Mouse (Mus musculus): Measurements from ENCODE around the gene Fam169a. TPM values are rescaled to one million over a fixed set of nuclear protein-coding genes. Genes with fewer than 3 reads are reported as not detected.
"Not testable (repeated sequence)": the region's sequence is repeated elsewhere in the genome, so short reads cannot be mapped to it uniquely, and the experiment has no call there.

Gene Fam169a
- polyA plus RNA-seq, 1 experiment from 2014 or later, result 11.3 TPM

DNA sequence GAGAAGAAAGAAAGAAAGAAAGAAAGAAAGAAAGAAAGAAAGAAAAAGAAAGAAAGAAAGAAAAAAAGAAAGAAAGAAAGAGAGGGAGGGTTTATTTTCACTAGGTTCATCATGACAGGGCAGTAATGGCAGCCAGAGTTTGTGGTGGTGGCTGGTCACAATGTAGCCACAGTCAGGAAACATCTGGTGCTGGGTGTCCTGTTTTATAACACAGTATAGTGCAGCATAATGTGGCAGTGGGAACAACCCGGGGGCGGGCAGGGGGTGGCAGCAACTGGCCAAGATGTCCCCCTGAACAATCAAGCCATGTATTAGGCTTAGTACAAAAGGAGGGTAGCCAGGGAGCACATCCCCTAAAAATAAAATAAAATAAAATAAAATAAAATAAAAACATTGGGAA is 3.7 kb upstream of the Fam169a start:
- DNase-seq (ENCODE audit: extremely low spot score, low spot score), result no peak
- Histone ChIP-seq H3K9me3 (peaks cover 6% of the 10 kb centered on the region; the same call in 1 of the 2 replicates), H3K4me1 (peaks cover 38% of the 10 kb centered on the region), H3K4me3 (no peak overlapping the region), H3K27ac (no peak overlapping the region), H3K36me3 (replicated peaks) (no peaks in the 10 kb centered on the region), H3K27me3 (ENCODE audit: poor library complexity, severe bottlenecking) (peaks cover 32% of the 10 kb centered on the region)
- WGBS, result 92% methylated on average over 2 of the region's 2 CpGs

GRCm38 (mm10) chr13:97064413-97064812 is 2.7 kb upstream of the Fam169a start:
- no peak for DNase-seq (ENCODE audit: extremely low spot score, low spot score)
- peak overlapping the region; percentile 12; the same call in 1 of the 2 replicates for H3K4me3 ChIP-seq
- H3K9me3 ChIP-seq, result peaks cover 6% of the 10 kb centered on the region; the same call in 1 of the 2 replicates
- WGBS, result 63% methylated on average over 3 of the region's 3 CpGs
- no peaks in the 10 kb centered on the region for H3K36me3 ChIP-seq (replicated peaks)
- H3K4me1 ChIP-seq, result peaks cover 38% of the 10 kb centered on the region
- peak overlapping the region; percentile 76 for H3K27ac ChIP-seq
- H3K27me3 ChIP-seq (ENCODE audit: poor library complexity, severe bottlenecking), result peaks cover 38% of the 10 kb centered on the region

DNA sequence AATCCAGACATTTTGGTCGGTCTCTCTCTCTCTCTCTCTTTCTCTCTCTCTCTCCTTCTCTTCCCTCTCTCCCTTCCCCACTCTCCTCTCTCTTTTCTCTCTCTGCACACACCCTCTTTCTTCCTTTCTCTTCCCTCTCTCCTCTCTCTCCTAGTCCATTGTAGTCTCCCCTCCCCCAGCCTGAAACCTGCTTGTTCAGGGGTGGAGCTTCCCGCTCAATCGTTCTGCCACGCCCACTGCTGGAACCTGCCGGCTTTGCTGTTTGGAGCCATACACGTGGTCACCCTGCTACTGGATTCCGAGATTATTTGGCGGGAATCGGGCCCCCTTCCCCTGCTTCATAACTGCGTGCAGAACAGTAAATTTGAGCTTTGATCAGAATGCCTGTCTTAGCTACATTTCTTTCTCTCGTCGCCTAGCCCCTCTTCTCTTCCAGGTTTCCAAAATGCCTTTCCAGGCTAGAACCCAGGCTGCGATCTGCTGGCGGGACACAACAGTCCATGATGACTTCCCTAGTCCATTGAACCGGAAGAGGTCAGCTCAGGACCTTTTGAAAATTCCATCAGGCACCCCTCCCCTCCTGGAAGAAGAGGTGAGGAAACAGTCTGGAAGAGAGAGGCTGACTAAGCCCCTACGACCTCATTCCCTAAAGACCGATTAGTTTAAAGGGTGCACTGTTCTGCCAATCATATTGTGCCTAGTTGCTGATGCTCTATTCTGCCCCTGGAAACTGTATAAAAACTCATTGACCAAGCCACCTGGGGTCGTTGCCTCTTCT is 2.1 kb upstream of the Fam169a start:
- DNase-seq (ENCODE audit: extremely low spot score, low spot score); H3K36me3 ChIP-seq (replicated peaks); H3K9me3 ChIP-seq: not testable (repeated sequence)
- Histone ChIP-seq H3K27ac (peak overlapping the region; percentile 76), H3K4me3 (peak overlapping the region; percentile 12; the same call in 1 of the 2 replicates), H3K4me1 (peaks cover 38% of the 10 kb centered on the region), H3K27me3 (ENCODE audit: poor library complexity, severe bottlenecking) (peaks cover 44% of the 10 kb centered on the region)
- WGBS, result 49% methylated on average over 18 of the region's 18 CpGs

- H3K36me3 ChIP-seq (replicated peaks), result no peaks in the 10 kb centered on the region
- DNase-seq (ENCODE audit: extremely low spot score, low spot score), result peak; percentile 31
- H3K4me1 ChIP-seq, result peaks cover 46% of the 10 kb centered on the region
- peaks cover 6% of the 10 kb centered on the region; the same call in 1 of the 2 replicates for H3K9me3 ChIP-seq
- H3K27me3 ChIP-seq (ENCODE audit: poor library complexity, severe bottlenecking), result peaks cover 53% of the 10 kb centered on the region
- WGBS, result 4% methylated on average over 6 of the region's 6 CpGs
- H3K27ac ChIP-seq, result peak overlapping the region; percentile 48
- H3K4me3 ChIP-seq, result peak overlapping the region; percentile 25; the same call in 1 of the 2 replicates
Measured at GRCm38 (mm10) chr13:97067691-97068090, 605 bp downstream of the Fam169a start.

- Histone ChIP-seq H3K9me3 (peaks cover 6% of the 10 kb centered on the region; the same call in 1 of the 2 replicates), H3K27ac (peak overlapping the region; percentile 48; the same call in 1 of the 2 replicates), H3K27me3 (ENCODE audit: poor library complexity, severe bottlenecking) (peaks cover 57% of the 10 kb centered on the region), H3K4me3 (peak overlapping the region; percentile 25; the same call in 1 of the 2 replicates), H3K36me3 (replicated peaks) (no peaks in the 10 kb centered on the region), H3K4me1 (peaks cover 50% of the 10 kb centered on the region)
- no peak for DNase-seq (ENCODE audit: extremely low spot score, low spot score)
- WGBS, result 29% methylated on average over 8 of the region's 8 CpGs
Measured at GRCm38 (mm10) chr13:97068151-97068550, 1.1 kb downstream of the Fam169a start.

- DNase-seq (ENCODE audit: extremely low spot score, low spot score), result peak; percentile 67
- Histone ChIP-seq H3K36me3 (replicated peaks) (peaks cover 4% of the 10 kb centered on the region; the same call in 1 of the 2 replicates), H3K27ac (peak overlapping the region; percentile 95), H3K4me1 (peaks cover 42% of the 10 kb centered on the region), H3K4me3 (peak overlapping the region; percentile 85), H3K27me3 (ENCODE audit: poor library complexity, severe bottlenecking) (peaks cover 50% of the 10 kb centered on the region), H3K9me3 (no peaks in the 10 kb centered on the region)
- 1% methylated on average over 85 of the region's 85 CpGs for WGBS
Measured at GRCm38 (mm10) chr13:97070931-97071625, 4.0 kb downstream of the Fam169a start.

DNA sequence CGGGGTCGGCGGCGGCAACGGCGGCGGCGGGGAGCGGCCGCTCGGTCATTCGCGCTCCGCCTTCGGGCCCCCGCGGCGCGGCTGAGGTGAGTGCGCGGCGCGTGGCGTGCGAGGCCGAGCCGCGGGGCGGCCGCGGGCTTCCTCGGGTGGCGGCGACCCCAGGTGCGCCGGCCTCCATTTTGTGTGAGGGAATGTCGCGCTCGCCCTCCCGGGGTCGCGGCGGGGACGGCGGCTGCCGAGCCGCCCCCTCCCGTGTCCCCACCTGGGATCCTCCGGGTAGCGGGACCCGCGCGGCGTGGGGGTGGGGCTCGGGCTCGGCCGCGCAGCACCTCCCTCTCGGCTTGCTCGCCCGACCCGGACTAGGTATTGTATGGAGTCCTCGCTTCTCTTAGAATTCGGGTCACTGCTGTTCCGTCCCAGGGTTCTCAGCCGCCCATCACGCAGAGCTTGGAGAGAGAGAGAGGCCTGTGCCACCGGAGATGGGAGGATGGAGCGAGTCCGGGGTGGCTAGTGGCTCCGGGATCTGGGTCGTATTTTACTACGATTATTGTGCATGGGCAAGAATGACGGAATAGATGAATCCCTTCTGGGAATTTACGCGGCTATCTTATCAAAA is 4.6 kb downstream of the Fam169a start:
- peak; percentile 62 for DNase-seq (ENCODE audit: extremely low spot score, low spot score)
- H3K4me1 ChIP-seq, result peaks cover 38% of the 10 kb centered on the region
- H3K36me3 ChIP-seq (replicated peaks), result peaks cover 4% of the 10 kb centered on the region; the same call in 1 of the 2 replicates
- H3K27ac ChIP-seq, result peak overlapping the region; percentile 95
- H3K9me3 ChIP-seq, result no peaks in the 10 kb centered on the region
- H3K27me3 ChIP-seq (ENCODE audit: poor library complexity, severe bottlenecking), result peaks cover 43% of the 10 kb centered on the region
- WGBS, result under 1% methylated on average over 76 of the region's 76 CpGs
- H3K4me3 ChIP-seq, result peak overlapping the region; percentile 85

- DNase-seq (ENCODE audit: extremely low spot score, low spot score), result no peak
Measured at GRCm38 (mm10) chr13:97073497-97073896, 6.4 kb downstream of the Fam169a start.

DNA sequence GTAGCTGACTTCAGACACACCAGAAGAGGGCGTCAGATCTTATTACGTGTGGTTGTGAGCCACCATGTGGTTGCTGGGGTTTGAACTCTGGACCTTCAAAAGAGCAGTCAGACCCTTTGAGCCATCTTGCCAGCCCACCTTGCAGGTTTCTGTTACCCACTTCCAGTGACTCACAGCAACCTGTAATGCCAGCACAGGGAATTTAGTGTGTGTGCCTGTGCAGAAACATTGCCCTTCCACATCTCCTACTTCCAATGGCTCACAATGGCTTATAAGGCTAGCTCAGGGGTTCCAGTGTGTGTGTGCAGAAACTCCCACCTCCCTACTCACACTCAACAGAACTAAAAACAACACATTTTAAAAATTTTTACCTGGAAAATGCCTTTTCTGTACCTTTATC is 10.5 kb downstream of the Fam169a start:
- H3K27ac ChIP-seq, result no peak overlapping the region
- no peak overlapping the region for H3K4me3 ChIP-seq
- H3K27me3 ChIP-seq (ENCODE audit: poor library complexity, severe bottlenecking), result 0 out of 2 replicates have a peak, but pooled peaks cover 6% of the 10 kb centered on the region
- H3K36me3 ChIP-seq (replicated peaks), result peaks cover 9% of the 10 kb centered on the region; the same call in 1 of the 2 replicates
- H3K9me3 ChIP-seq, result no peaks in the 10 kb centered on the region
- 98% methylated on average over 2 of the region's 2 CpGs for WGBS
- DNase-seq (ENCODE audit: extremely low spot score, low spot score), result no peak
- peaks cover 10% of the 10 kb centered on the region for H3K4me1 ChIP-seq

More at GRCm38 (mm10) chr13:97073497-97073896, 6.4 kb downstream of the Fam169a start:
- Histone ChIP-seq H3K36me3 (replicated peaks) (peaks cover 9% of the 10 kb centered on the region; the same call in 1 of the 2 replicates), H3K4me1 (peaks cover 22% of the 10 kb centered on the region), H3K9me3 (no peaks in the 10 kb centered on the region), H3K4me3 (no peak overlapping the region), H3K27me3 (ENCODE audit: poor library complexity, severe bottlenecking) (peaks cover 26% of the 10 kb centered on the region), H3K27ac (no peak overlapping the region)
- 68% methylated on average over 1 of the region's 1 CpGs for WGBS

- WGBS, result 89% methylated on average over 2 of the region's 2 CpGs
- Histone ChIP-seq H3K4me1 (peaks cover 7% of the 10 kb centered on the region; the same call in 1 of the 2 replicates), H3K9me3 (no peaks in the 10 kb centered on the region)
Measured at GRCm38 (mm10) chr13:97080201-97080600, 13.1 kb downstream of the Fam169a start.

GRCm38 (mm10) chr13:97080615-97081014 is 13.5 kb downstream of the Fam169a start:
- H3K27me3 ChIP-seq (ENCODE audit: poor library complexity, severe bottlenecking), result no peaks in the 10 kb centered on the region
- DNase-seq (ENCODE audit: extremely low spot score, low spot score), result no peak
- H3K9me3 ChIP-seq, result no peaks in the 10 kb centered on the region
- peaks cover 7% of the 10 kb centered on the region; the same call in 1 of the 2 replicates for H3K4me1 ChIP-seq
- no peak overlapping the region for H3K4me3 ChIP-seq
- no peak overlapping the region for H3K27ac ChIP-seq
- WGBS, result 86% methylated on average over 3 of the region's 3 CpGs
- peaks cover 6% of the 10 kb centered on the region; the same call in 1 of the 2 replicates for H3K36me3 ChIP-seq (replicated peaks)

More at GRCm38 (mm10) chr13:97080201-97080600, 13.1 kb downstream of the Fam169a start:
- no peak overlapping the region for H3K27ac ChIP-seq
- no peaks in the 10 kb centered on the region for H3K27me3 ChIP-seq (ENCODE audit: poor library complexity, severe bottlenecking)
- H3K36me3 ChIP-seq (replicated peaks), result peaks cover 9% of the 10 kb centered on the region; the same call in 1 of the 2 replicates
- no peak for DNase-seq (ENCODE audit: extremely low spot score, low spot score)
- no peak overlapping the region for H3K4me3 ChIP-seq

GRCm38 (mm10) chr13:97082432-97082831 is 15.3 kb downstream of the Fam169a start:
- H3K4me1 ChIP-seq, result peaks cover 7% of the 10 kb centered on the region; the same call in 1 of the 2 replicates

More at GRCm38 (mm10) chr13:97082432-97082831, 15.3 kb downstream of the Fam169a start:
- no peak for DNase-seq (ENCODE audit: extremely low spot score, low spot score)
- H3K27me3 ChIP-seq (ENCODE audit: poor library complexity, severe bottlenecking), result no peaks in the 10 kb centered on the region
- 91% methylated on average over 7 of the region's 7 CpGs for WGBS
- H3K27ac ChIP-seq, result no peak overlapping the region
- 0 out of 2 replicates have a peak, but pooled peaks cover 4% of the 10 kb centered on the region for H3K36me3 ChIP-seq (replicated peaks)
- no peak overlapping the region for H3K4me3 ChIP-seq
- no peaks in the 10 kb centered on the region for H3K9me3 ChIP-seq
